In genomic region chr11:43911646-43912045, GRCm38 (mm10) we compare ENCODE assay signal across 14 mouse cellular contexts. TPM values are rescaled to one million over a fixed set of nuclear protein-coding genes. Genes with fewer than 3 reads are reported as not detected.
DNase-seq lines count a peak whose midpoint lies in the region; ATAC-seq and TF ChIP-seq lines count a peak whose summit lies in the region.
"Had no signal": no experiment of that assay in that cellular context is flagged by ENCODE, and none has a peak within 500 bp of the region (broad histone marks: within the 10 kb centered on the region; RNA-seq: fewer than 3 reads in every experiment).

No protein-coding gene starts in this region.

- whole genome bisulfite sequencing in hindbrain, postnatal 0 days = 72% methylated on average over 6 of the region's 6 CpGs
- WGBS in hindbrain, embryonic 12.5 days = 81% methylated on average over 6 of the region's 6 CpGs
- WGBS in liver, postnatal 0 days (ENCODE audit: insufficient replicate concordance) = 82% methylated on average over 6 of the region's 6 CpGs
- WGBS in liver, embryonic 12.5 days (ENCODE audit: insufficient replicate concordance) = 76% methylated on average over 6 of the region's 6 CpGs
- 89% methylated on average over 6 of the region's 6 CpGs for whole genome bisulfite sequencing in midbrain, postnatal 0 days
- 86% methylated on average over 6 of the region's 6 CpGs for WGBS in midbrain, embryonic 16.5 days

- no peak overlapping the region for H3K4me2 ChIP-seq in hindbrain, postnatal 0 days (ENCODE audit: low read depth, low read length)
- no peak overlapping the region for H3K4me2 ChIP-seq in hindbrain, embryonic 12.5 days (replicated peaks)
- no peak overlapping the region for H3K4me2 ChIP-seq in liver, postnatal 0 days (ENCODE audit: low read depth, low read length)
- H3K4me2 ChIP-seq in liver, embryonic 12.5 days = no peak overlapping the region
- no peak overlapping the region for H3K4me2 ChIP-seq in midbrain, postnatal 0 days (ENCODE audit: low read depth, low read length, poor library complexity, severe bottlenecking)
- H3K4me2 ChIP-seq in midbrain, embryonic 16.5 days (ENCODE audit: low read length) = no peak overlapping the region
- H3K4me2 ChIP-seq: embryonic facial prominence, embryonic 12.5 days; forebrain, embryonic 15.5 days; heart, embryonic 13.5 days had no signal

- no peaks in the 10 kb centered on the region for H3K4me1 ChIP-seq in hindbrain, postnatal 0 days (ENCODE audit: insufficient read depth, low read length)
- H3K4me1 ChIP-seq in hindbrain, embryonic 12.5 days = no peaks in the 10 kb centered on the region
- H3K4me1 ChIP-seq in liver, postnatal 0 days (ENCODE audit: insufficient read depth) = peaks cover 12% of the 10 kb centered on the region; the same call in 1 of the 2 replicates
- no peaks in the 10 kb centered on the region for H3K4me1 ChIP-seq in liver, embryonic 12.5 days
- H3K4me1 ChIP-seq in midbrain, postnatal 0 days (ENCODE audit: insufficient read depth, low read length) = no peaks in the 10 kb centered on the region
- no peaks in the 10 kb centered on the region for H3K4me1 ChIP-seq in midbrain, embryonic 16.5 days (ENCODE audit: control insufficient read depth, insufficient read depth, low read length)
- H3K4me1 ChIP-seq: forebrain, embryonic 15.5 days had no signal

- H3K9me3 ChIP-seq in hindbrain, postnatal 0 days (ENCODE audit: low read length) = no peaks in the 10 kb centered on the region
- H3K9me3 ChIP-seq in hindbrain, embryonic 12.5 days (replicated peaks) = no peaks in the 10 kb centered on the region
- no peaks in the 10 kb centered on the region for H3K9me3 ChIP-seq in liver, postnatal 0 days (ENCODE audit: low read length)
- no peaks in the 10 kb centered on the region for H3K9me3 ChIP-seq in liver, embryonic 12.5 days (replicated peaks)
- H3K9me3 ChIP-seq in midbrain, postnatal 0 days (ENCODE audit: low read length) = no peaks in the 10 kb centered on the region
- no peaks in the 10 kb centered on the region for H3K9me3 ChIP-seq in midbrain, embryonic 16.5 days (replicated peaks; ENCODE audit: control insufficient read depth, low read length, poor library complexity, severe bottlenecking)
- H3K9me3 ChIP-seq: embryonic facial prominence, embryonic 12.5 days; forebrain, embryonic 15.5 days; heart, embryonic 13.5 days had no signal

- no peak for TF ChIP-seq CTCF in hindbrain, postnatal 0 days (IDR thresholded peaks at IDR 0.05; ENCODE audit: low read depth)
- no peak for TF ChIP-seq CTCF in liver, postnatal 0 days (IDR thresholded peaks at IDR 0.05; ENCODE audit: low read depth)
- TF ChIP-seq CTCF in midbrain, postnatal 0 days (IDR thresholded peaks at IDR 0.05) = no peak

- no peak overlapping the region for H3K9ac ChIP-seq in hindbrain, postnatal 0 days (replicated peaks; ENCODE audit: low read length)
- H3K9ac ChIP-seq in hindbrain, embryonic 12.5 days = no peak overlapping the region
- H3K9ac ChIP-seq in liver, postnatal 0 days (replicated peaks) = no peak overlapping the region
- no peak overlapping the region for H3K9ac ChIP-seq in liver, embryonic 12.5 days
- no peak overlapping the region for H3K9ac ChIP-seq in midbrain, postnatal 0 days (replicated peaks; ENCODE audit: low read length, poor library complexity, severe bottlenecking)
- no peak overlapping the region for H3K9ac ChIP-seq in midbrain, embryonic 16.5 days (ENCODE audit: low read depth, low read length)
- H3K9ac ChIP-seq: embryonic facial prominence, embryonic 12.5 days; forebrain, embryonic 15.5 days; heart, embryonic 13.5 days had no signal

- H3K27me3 ChIP-seq in hindbrain, postnatal 0 days (ENCODE audit: insufficient read depth, low read length) = no peaks in the 10 kb centered on the region
- no peaks in the 10 kb centered on the region for H3K27me3 ChIP-seq in hindbrain, embryonic 12.5 days
- H3K27me3 ChIP-seq in liver, postnatal 0 days (ENCODE audit: insufficient read depth, low read length) = no peaks in the 10 kb centered on the region
- no peaks in the 10 kb centered on the region for H3K27me3 ChIP-seq in liver, embryonic 12.5 days (replicated peaks)
- no peaks in the 10 kb centered on the region for H3K27me3 ChIP-seq in midbrain, postnatal 0 days (ENCODE audit: insufficient read depth, low read length)
- no peaks in the 10 kb centered on the region for H3K27me3 ChIP-seq in midbrain, embryonic 16.5 days (ENCODE audit: control insufficient read depth, insufficient read depth, low read depth, low read length)
- H3K27me3 ChIP-seq: embryonic facial prominence, embryonic 12.5 days; forebrain, embryonic 15.5 days; heart, embryonic 13.5 days had no signal

- TF ChIP-seq EP300 in liver, postnatal 0 days (IDR thresholded peaks at IDR 0.05; ENCODE audit: low read depth) = no peak

- ATAC-seq in hindbrain, postnatal 0 days = no peak
- no peak for ATAC-seq in hindbrain, embryonic 12.5 days (ENCODE audit: low FRiP score)
- peak; percentile 44; the same call in 1 of the 2 replicates for ATAC-seq in liver, postnatal 0 days
- no peak for ATAC-seq in liver, embryonic 12.5 days
- ATAC-seq in midbrain, postnatal 0 days (ENCODE audit: low FRiP score) = no peak
- no peak for ATAC-seq in midbrain, embryonic 16.5 days
- ATAC-seq: forebrain, embryonic 15.5 days; hindbrain, embryonic 16.5 days had no signal

- no peak overlapping the region for H3K4me3 ChIP-seq in hindbrain, postnatal 0 days (ENCODE audit: low read length)
- H3K4me3 ChIP-seq in hindbrain, embryonic 12.5 days = no peak overlapping the region
- H3K4me3 ChIP-seq in liver, postnatal 0 days (ENCODE audit: low read depth, low read length) = no peak overlapping the region
- H3K4me3 ChIP-seq in liver, embryonic 12.5 days = no peak overlapping the region
- no peak overlapping the region for H3K4me3 ChIP-seq in midbrain, postnatal 0 days (ENCODE audit: low read depth, low read length)
- H3K4me3 ChIP-seq in midbrain, embryonic 16.5 days (ENCODE audit: low read depth, low read length) = no peak overlapping the region
- H3K4me3 ChIP-seq: embryonic facial prominence, embryonic 12.5 days; forebrain, embryonic 15.5 days; heart, embryonic 13.5 days had no signal

- DNase-seq in hindbrain, postnatal 0 days (ENCODE audit: low spot score) = peak; percentile 23
- DNase-seq in liver, postnatal 0 days = no peak
- peak; percentile 41 for DNase-seq in midbrain, postnatal 0 days (ENCODE audit: low spot score)
- DNase-seq: adrenal gland, adult 8-10 months; adrenal gland, postnatal 36 days; gastrocnemius, postnatal 36 days; heart, postnatal 36 days had no signal

- H3K36me3 ChIP-seq in hindbrain, postnatal 0 days (ENCODE audit: insufficient read depth, low read length) = no peaks in the 10 kb centered on the region
- no peaks in the 10 kb centered on the region for H3K36me3 ChIP-seq in hindbrain, embryonic 12.5 days
- H3K36me3 ChIP-seq in liver, postnatal 0 days (replicated peaks; ENCODE audit: insufficient read depth, low read length) = no peaks in the 10 kb centered on the region
- no peaks in the 10 kb centered on the region for H3K36me3 ChIP-seq in liver, embryonic 12.5 days
- H3K36me3 ChIP-seq in midbrain, postnatal 0 days (ENCODE audit: insufficient read depth, low read length) = no peaks in the 10 kb centered on the region
- H3K36me3 ChIP-seq in midbrain, embryonic 16.5 days (ENCODE audit: control insufficient read depth, insufficient read depth, low read length) = no peaks in the 10 kb centered on the region
- H3K36me3 ChIP-seq: embryonic facial prominence, embryonic 12.5 days; forebrain, embryonic 15.5 days; heart, embryonic 13.5 days had no signal

- H3K27ac ChIP-seq in hindbrain, postnatal 0 days = no peak overlapping the region
- no peak overlapping the region for H3K27ac ChIP-seq in hindbrain, embryonic 12.5 days
- peak overlapping the region; percentile 39; the same call in 1 of the 2 replicates for H3K27ac ChIP-seq in liver, postnatal 0 days (ENCODE audit: low read depth)
- no peak overlapping the region for H3K27ac ChIP-seq in liver, embryonic 12.5 days
- H3K27ac ChIP-seq in midbrain, postnatal 0 days (ENCODE audit: low read depth, low read length) = no peak overlapping the region
- no peak overlapping the region for H3K27ac ChIP-seq in midbrain, embryonic 16.5 days (ENCODE audit: low read length)
- H3K27ac ChIP-seq: embryonic facial prominence, embryonic 12.5 days; forebrain, embryonic 15.5 days; heart, embryonic 13.5 days had no signal

RNA-seq across cellular contexts. Expression of gene Adra1b, which starts 10.6 kb away (rescaled TPM):
- total RNA-seq in hindbrain, postnatal 0 days (2014; rRNA removed) = 37.0 and 39.7 TPM in 2 replicates
- polyA plus RNA-seq in hindbrain, postnatal 0 days (2015; fragmentation: Nextera tagmentation; extraction: Ambion mirVana) = 19.8 and 21.1 TPM in 2 replicates
- 0.94 and 2.0 TPM in 2 replicates for polyA plus RNA-seq in hindbrain, embryonic 12.5 days (2016; fragmentation: Nextera tagmentation; extraction: Ambion mirVana)
- polyA plus RNA-seq in liver, postnatal 0 days (2015; fragmentation: Nextera tagmentation; extraction: Ambion mirVana) = 6.4 and 6.6 TPM in 2 replicates
- 2.4 TPM in 2 replicates for polyA plus RNA-seq in liver, embryonic 12.5 days (2016; fragmentation: Nextera tagmentation; extraction: Ambion mirVana)
- 30.5 and 38.7 TPM in 2 replicates for total RNA-seq in midbrain, postnatal 0 days (2014; rRNA removed)
- 16.4 and 17.1 TPM in 2 replicates for polyA plus RNA-seq in midbrain, postnatal 0 days (2015; fragmentation: Nextera tagmentation; extraction: Ambion mirVana)
- 7.9 and 12.1 TPM in 2 replicates for polyA plus RNA-seq in midbrain, embryonic 16.5 days (2015; fragmentation: Nextera tagmentation; extraction: Ambion mirVana)
